Mouse (Mus musculus): ENCODE measurements around the gene Unkl. TPM values are rescaled to one million over a fixed set of nuclear protein-coding genes. Genes with fewer than 3 reads are reported as not detected.
A peak's percentile ranks its signal among the peaks of the same experiment; 100 is the strongest.

Unkl gene
- total and polyA plus RNA-seq, 2 experiments from 2014 or later = 17.3 to 34.1 TPM

GRCm38 (mm10) chr17:25184961-25185360 is 3.2 kb upstream of the Unkl start:
- H3K27ac ChIP-seq (ENCODE audit: low read depth, low read length) = peak overlapping the region; percentile 99
- peak overlapping the region; percentile 85 for H3K4me3 ChIP-seq (ENCODE audit: low read depth, low read length)
- peaks cover 12% of the 10 kb centered on the region for H3K4me1 ChIP-seq (ENCODE audit: insufficient read depth, low read length)
- peak overlapping the region; percentile 75 for H3K9ac ChIP-seq (replicated peaks; ENCODE audit: low read length, poor library complexity, severe bottlenecking)
- H3K27me3 ChIP-seq (ENCODE audit: insufficient read depth, low read length) = no peaks in the 10 kb centered on the region
- DNase-seq (ENCODE audit: low spot score) (no peak), ATAC-seq (ENCODE audit: low FRiP score) (peak; percentile 9; the same call in 1 of the 2 replicates)
- no peaks in the 10 kb centered on the region for H3K9me3 ChIP-seq (ENCODE audit: low read length)
- TF ChIP-seq CTCF (IDR thresholded peaks at IDR 0.05) = no peak
- H3K36me3 ChIP-seq (ENCODE audit: insufficient read depth, low read length) = no peaks in the 10 kb centered on the region
- 10% methylated on average over 17 of the region's 17 CpGs for WGBS
- H3K4me2 ChIP-seq (ENCODE audit: low read depth, low read length, poor library complexity, severe bottlenecking) = peak overlapping the region; percentile 94

GRCm38 (mm10) chr17:25187784-25188149 is 430 bp upstream of the Unkl start:
- ATAC-seq (ENCODE audit: low FRiP score) = no peak
- peak overlapping the region; percentile 98 for H3K4me3 ChIP-seq (ENCODE audit: low read depth, low read length)
- DNase-seq (ENCODE audit: low spot score) = no peak
- H3K27me3 ChIP-seq (ENCODE audit: insufficient read depth, low read length) = no peaks in the 10 kb centered on the region
- peaks cover 3% of the 10 kb centered on the region; the same call in 1 of the 2 replicates for H3K36me3 ChIP-seq (ENCODE audit: insufficient read depth, low read length)
- H3K4me2 ChIP-seq (ENCODE audit: low read depth, low read length, poor library complexity, severe bottlenecking) = peak overlapping the region; percentile 88
- peaks cover 12% of the 10 kb centered on the region for H3K4me1 ChIP-seq (ENCODE audit: insufficient read depth, low read length)
- peak overlapping the region; percentile 58; the same call in 1 of the 2 replicates for H3K27ac ChIP-seq (ENCODE audit: low read depth, low read length)
- no peaks in the 10 kb centered on the region for H3K9me3 ChIP-seq (ENCODE audit: low read length)
- 7% methylated on average over 11 of the region's 11 CpGs for WGBS
- H3K9ac ChIP-seq (replicated peaks; ENCODE audit: low read length, poor library complexity, severe bottlenecking) = peak overlapping the region; percentile 94; the same call in 1 of the 2 replicates
- no peak for TF ChIP-seq CTCF (IDR thresholded peaks at IDR 0.05)

GRCm38 (mm10) chr17:25189091-25189490 is 894 bp downstream of the Unkl start:
- peak overlapping the region; percentile 94 for H3K9ac ChIP-seq (replicated peaks; ENCODE audit: low read length, poor library complexity, severe bottlenecking)
- peaks cover 11% of the 10 kb centered on the region for H3K36me3 ChIP-seq (ENCODE audit: insufficient read depth, low read length)
- no peak for TF ChIP-seq CTCF (IDR thresholded peaks at IDR 0.05)
- 6% methylated on average over 12 of the region's 16 CpGs for WGBS
- peaks cover 12% of the 10 kb centered on the region for H3K4me1 ChIP-seq (ENCODE audit: insufficient read depth, low read length)
- peak overlapping the region; percentile 98 for H3K4me3 ChIP-seq (ENCODE audit: low read depth, low read length)
- H3K27ac ChIP-seq (ENCODE audit: low read depth, low read length) = no peak overlapping the region
- H3K4me2 ChIP-seq (ENCODE audit: low read depth, low read length, poor library complexity, severe bottlenecking) = peak overlapping the region; percentile 88
- no peaks in the 10 kb centered on the region for H3K27me3 ChIP-seq (ENCODE audit: insufficient read depth, low read length)
- DNase-seq (ENCODE audit: low spot score) = no peak
- no peaks in the 10 kb centered on the region for H3K9me3 ChIP-seq (ENCODE audit: low read length)
- no peak for ATAC-seq (ENCODE audit: low FRiP score)

GRCm38 (mm10) chr17:25202401-25202800 is 14.2 kb downstream of the Unkl start:
- 92% methylated on average over 4 of the region's 4 CpGs for WGBS
- H3K27ac ChIP-seq (ENCODE audit: low read depth, low read length) = no peak overlapping the region
- ATAC-seq (ENCODE audit: low FRiP score) (no peak), DNase-seq (ENCODE audit: low spot score) (no peak)
- no peak overlapping the region for H3K4me3 ChIP-seq (ENCODE audit: low read depth, low read length)
- peaks cover 61% of the 10 kb centered on the region for H3K36me3 ChIP-seq (ENCODE audit: insufficient read depth, low read length)
- no peaks in the 10 kb centered on the region for H3K4me1 ChIP-seq (ENCODE audit: insufficient read depth, low read length)
- no peaks in the 10 kb centered on the region for H3K9me3 ChIP-seq (ENCODE audit: low read length)
- no peak for TF ChIP-seq CTCF (IDR thresholded peaks at IDR 0.05)
- H3K9ac ChIP-seq (replicated peaks; ENCODE audit: low read length, poor library complexity, severe bottlenecking) = no peak overlapping the region
- H3K27me3 ChIP-seq (ENCODE audit: insufficient read depth, low read length) = no peaks in the 10 kb centered on the region
- H3K4me2 ChIP-seq (ENCODE audit: low read depth, low read length, poor library complexity, severe bottlenecking) = no peak overlapping the region

- no peak for TF ChIP-seq CTCF (IDR thresholded peaks at IDR 0.05)
- no peak for DNase-seq (ENCODE audit: low spot score)
- Histone ChIP-seq H3K9me3 (ENCODE audit: low read length) (no peaks in the 10 kb centered on the region), H3K4me2 (ENCODE audit: low read depth, low read length, poor library complexity, severe bottlenecking) (no peak overlapping the region), H3K27me3 (ENCODE audit: insufficient read depth, low read length) (no peaks in the 10 kb centered on the region), H3K36me3 (ENCODE audit: insufficient read depth, low read length) (peaks cover 75% of the 10 kb centered on the region), H3K4me3 (ENCODE audit: low read depth, low read length) (no peak overlapping the region), H3K9ac (replicated peaks; ENCODE audit: low read length, poor library complexity, severe bottlenecking) (no peak overlapping the region), H3K27ac (ENCODE audit: low read depth, low read length) (no peak overlapping the region), H3K4me1 (ENCODE audit: insufficient read depth, low read length) (no peaks in the 10 kb centered on the region)
- WGBS = over 99% methylated on average over 4 of the region's 4 CpGs
- no peak for ATAC-seq (ENCODE audit: low FRiP score)
Observed at GRCm38 (mm10) chr17:25210006-25210405, 21.8 kb downstream of the Unkl start.

GRCm38 (mm10) chr17:25210680-25211466 is 22.7 kb downstream of the Unkl start:
- Histone ChIP-seq H3K27ac (ENCODE audit: low read depth, low read length) (no peak overlapping the region), H3K27me3 (ENCODE audit: insufficient read depth, low read length) (no peaks in the 10 kb centered on the region), H3K36me3 (ENCODE audit: insufficient read depth, low read length) (peaks cover 68% of the 10 kb centered on the region), H3K4me2 (ENCODE audit: low read depth, low read length, poor library complexity, severe bottlenecking) (no peak overlapping the region), H3K4me1 (ENCODE audit: insufficient read depth, low read length) (no peaks in the 10 kb centered on the region), H3K9ac (replicated peaks; ENCODE audit: low read length, poor library complexity, severe bottlenecking) (no peak overlapping the region), H3K4me3 (ENCODE audit: low read depth, low read length) (no peak overlapping the region), H3K9me3 (ENCODE audit: low read length) (no peaks in the 10 kb centered on the region)
- DNase-seq (ENCODE audit: low spot score) (no peak), ATAC-seq (ENCODE audit: low FRiP score) (no peak)
- WGBS = 89% methylated on average over 15 of the region's 15 CpGs
- no peak for TF ChIP-seq CTCF (IDR thresholded peaks at IDR 0.05)
